Mouse (Mus musculus): Measurements from ENCODE around the gene Elovl5. TPM values are rescaled to one million over a fixed set of nuclear protein-coding genes. Genes with fewer than 3 reads are reported as not detected.

The Elovl5 gene
- polyA plus RNA-seq, 1 experiment: 74.0 TPM

DNA sequence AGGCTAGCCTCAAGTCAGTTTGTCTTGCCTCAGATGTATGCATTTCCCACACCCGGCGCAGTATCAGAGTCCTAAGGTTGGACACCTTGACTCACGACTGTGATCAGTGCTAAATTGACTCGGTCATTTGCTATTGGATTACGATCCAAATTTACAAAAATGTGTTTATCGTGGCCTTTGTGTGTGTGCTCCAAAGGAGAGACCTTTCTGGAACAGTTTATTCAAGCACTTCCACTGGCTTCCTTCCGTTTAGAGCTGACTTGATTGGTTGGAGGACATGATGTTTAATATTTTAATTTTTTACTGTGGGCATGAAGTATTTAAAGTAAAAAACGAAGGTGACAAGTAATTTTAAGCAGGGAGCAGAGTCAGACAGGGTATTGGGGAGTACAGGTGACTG is 38.8 kb downstream of the Elovl5 start:
- Histone ChIP-seq H3K4me3 (ENCODE audit: control insufficient read depth, insufficient read depth, low read length) (no peak overlapping the region), H3K27ac (ENCODE audit: control insufficient read depth, insufficient read depth, low read length) (no peak overlapping the region)
- 83% methylated on average over 8 of the region's 8 CpGs for WGBS

DNA sequence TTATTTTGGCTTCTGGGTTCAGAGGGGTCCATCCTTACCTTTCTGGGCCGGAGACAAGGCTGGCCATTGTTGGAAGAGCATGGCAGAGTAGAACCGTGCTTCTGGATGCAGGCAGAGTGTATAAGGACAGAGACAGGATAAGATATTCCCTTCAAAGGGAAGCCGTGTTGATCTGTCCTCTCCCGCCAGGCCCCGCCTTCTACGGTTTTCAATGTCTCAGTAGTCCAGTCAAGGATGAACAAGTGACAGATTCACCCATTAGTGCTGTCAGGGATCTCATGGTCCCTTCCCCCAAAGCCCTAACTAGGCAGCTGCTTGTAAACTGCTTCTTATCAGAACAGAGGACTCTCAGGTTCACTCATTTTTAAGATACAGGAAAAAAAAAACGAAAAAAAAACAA is 41.2 kb downstream of the Elovl5 start:
- H3K4me1 ChIP-seq (replicated peaks; ENCODE audit: control insufficient read depth, insufficient read depth, low read length): peaks cover 18% of the 10 kb centered on the region
- TF ChIP-seq CTCF (IDR thresholded peaks at IDR 0.05; ENCODE audit: borderline replicate concordance, control insufficient read depth, extremely low read depth, insufficient read depth, low read length, poor library complexity): no peak
- no peak for TF ChIP-seq POLR2A (IDR thresholded peaks at IDR 0.05; ENCODE audit: control insufficient read depth, extremely low read depth, insufficient read depth, low read length, poor library complexity)
- H3K27me3 ChIP-seq (ENCODE audit: control insufficient read depth, insufficient read depth, low read length): no peaks in the 10 kb centered on the region
- no peak overlapping the region for H3K27ac ChIP-seq (ENCODE audit: control insufficient read depth, insufficient read depth, low read length)
- peaks cover 20% of the 10 kb centered on the region for H3K36me3 ChIP-seq (ENCODE audit: control insufficient read depth, insufficient read depth, low read length)
- no peak overlapping the region for H3K4me3 ChIP-seq (ENCODE audit: control insufficient read depth, insufficient read depth, low read length)
- WGBS: 75% methylated on average over 7 of the region's 7 CpGs
- DNase-seq: no peak

More for the DNA sequence above, 38.8 kb downstream of the Elovl5 start:
- H3K36me3 ChIP-seq (ENCODE audit: control insufficient read depth, insufficient read depth, low read length): peaks cover 11% of the 10 kb centered on the region
- H3K27me3 ChIP-seq (ENCODE audit: control insufficient read depth, insufficient read depth, low read length): no peaks in the 10 kb centered on the region
- no peak for DNase-seq
- TF ChIP-seq CTCF (IDR thresholded peaks at IDR 0.05; ENCODE audit: borderline replicate concordance, control insufficient read depth, extremely low read depth, insufficient read depth, low read length, poor library complexity) (no peak), POLR2A (IDR thresholded peaks at IDR 0.05; ENCODE audit: control insufficient read depth, extremely low read depth, insufficient read depth, low read length, poor library complexity) (no peak)
- H3K4me1 ChIP-seq (replicated peaks; ENCODE audit: control insufficient read depth, insufficient read depth, low read length): peaks cover 18% of the 10 kb centered on the region

DNA sequence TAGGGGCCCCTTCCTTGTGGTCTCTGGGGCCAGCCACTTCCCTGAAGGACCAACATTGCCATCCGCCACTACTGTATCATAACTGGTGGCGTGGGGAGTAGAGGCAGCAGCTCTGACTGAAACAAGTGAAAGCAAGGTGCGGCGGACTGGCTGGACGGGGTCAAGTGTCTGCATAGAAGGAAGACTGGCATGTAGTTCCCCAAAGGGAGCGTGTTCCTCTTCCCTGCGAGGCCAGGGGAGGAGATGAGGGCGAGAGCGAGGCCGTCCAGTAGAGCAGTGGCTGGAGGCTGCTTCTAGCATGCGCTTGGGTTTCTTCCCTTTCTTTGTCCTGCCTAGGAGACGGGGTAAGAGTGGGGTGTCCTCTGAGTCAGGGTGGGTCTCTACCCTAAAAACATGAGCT is 42.6 kb downstream of the Elovl5 start:
- Histone ChIP-seq H3K36me3 (ENCODE audit: control insufficient read depth, insufficient read depth, low read length) (peaks cover 20% of the 10 kb centered on the region), H3K27ac (ENCODE audit: control insufficient read depth, insufficient read depth, low read length) (no peak overlapping the region), H3K27me3 (ENCODE audit: control insufficient read depth, insufficient read depth, low read length) (no peaks in the 10 kb centered on the region), H3K4me3 (ENCODE audit: control insufficient read depth, insufficient read depth, low read length) (no peak overlapping the region), H3K4me1 (replicated peaks; ENCODE audit: control insufficient read depth, insufficient read depth, low read length) (peaks cover 8% of the 10 kb centered on the region)
- TF ChIP-seq POLR2A (IDR thresholded peaks at IDR 0.05; ENCODE audit: control insufficient read depth, extremely low read depth, insufficient read depth, low read length, poor library complexity) (no peak), CTCF (IDR thresholded peaks at IDR 0.05; ENCODE audit: borderline replicate concordance, control insufficient read depth, extremely low read depth, insufficient read depth, low read length, poor library complexity) (no peak)
- no peak for DNase-seq
- WGBS: 76% methylated on average over 12 of the region's 12 CpGs

DNA sequence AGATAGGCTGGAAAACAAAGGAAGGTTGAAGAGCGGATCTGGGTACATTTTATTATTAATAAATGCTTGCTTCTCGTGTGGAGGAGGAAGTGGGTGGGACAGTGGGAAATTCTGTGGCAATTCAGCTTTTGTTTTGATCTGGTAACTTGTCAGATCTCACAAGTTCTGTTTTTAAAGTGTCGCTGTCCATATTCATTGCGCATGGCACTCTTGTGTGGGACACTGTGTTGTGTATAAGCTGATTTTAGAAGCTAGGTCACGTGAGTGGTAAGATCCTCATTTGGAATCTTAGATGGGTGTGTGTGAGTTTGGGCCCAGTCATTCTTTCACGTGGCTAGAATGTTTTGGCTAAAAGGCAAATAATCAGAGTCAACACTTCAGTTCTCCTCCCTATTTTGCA is 44.2 kb downstream of the Elovl5 start:
- peaks cover 20% of the 10 kb centered on the region for H3K36me3 ChIP-seq (ENCODE audit: control insufficient read depth, insufficient read depth, low read length)
- 40% methylated on average over 6 of the region's 6 CpGs for WGBS
- H3K4me3 ChIP-seq (ENCODE audit: control insufficient read depth, insufficient read depth, low read length): no peak overlapping the region
- H3K27me3 ChIP-seq (ENCODE audit: control insufficient read depth, insufficient read depth, low read length): no peaks in the 10 kb centered on the region
- DNase-seq: no peak
- TF ChIP-seq POLR2A (IDR thresholded peaks at IDR 0.05; ENCODE audit: control insufficient read depth, extremely low read depth, insufficient read depth, low read length, poor library complexity) (no peak), CTCF (IDR thresholded peaks at IDR 0.05; ENCODE audit: borderline replicate concordance, control insufficient read depth, extremely low read depth, insufficient read depth, low read length, poor library complexity) (no peak)
- peaks cover 11% of the 10 kb centered on the region for H3K4me1 ChIP-seq (replicated peaks; ENCODE audit: control insufficient read depth, insufficient read depth, low read length)
- no peak overlapping the region for H3K27ac ChIP-seq (ENCODE audit: control insufficient read depth, insufficient read depth, low read length)

DNA sequence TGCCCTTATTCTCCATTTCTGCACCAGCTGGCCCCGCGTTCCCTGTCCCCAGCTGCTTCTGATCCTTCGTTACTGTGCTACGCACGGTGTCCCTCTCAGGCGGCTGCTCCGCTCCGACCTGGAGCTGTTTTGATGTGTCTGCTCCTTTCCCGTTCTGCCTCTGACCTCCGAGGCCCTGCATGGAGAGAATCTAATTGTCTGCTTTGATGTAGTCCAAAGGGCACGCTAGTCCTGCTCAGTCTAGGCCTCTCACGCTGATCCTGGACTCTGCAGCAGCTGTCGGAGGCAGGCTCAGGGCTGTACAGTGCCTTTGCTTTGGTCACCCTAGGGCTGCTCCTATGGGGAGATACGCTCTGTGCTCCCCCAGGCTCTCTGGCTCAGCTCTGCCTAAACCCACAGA is 46.9 kb downstream of the Elovl5 start:
- H3K4me1 ChIP-seq (replicated peaks; ENCODE audit: control insufficient read depth, insufficient read depth, low read length): peaks cover 7% of the 10 kb centered on the region
- TF ChIP-seq CTCF (IDR thresholded peaks at IDR 0.05; ENCODE audit: borderline replicate concordance, control insufficient read depth, extremely low read depth, insufficient read depth, low read length, poor library complexity) (no peak), POLR2A (IDR thresholded peaks at IDR 0.05; ENCODE audit: control insufficient read depth, extremely low read depth, insufficient read depth, low read length, poor library complexity) (no peak)
- H3K27ac ChIP-seq (ENCODE audit: control insufficient read depth, insufficient read depth, low read length): no peak overlapping the region

DNA sequence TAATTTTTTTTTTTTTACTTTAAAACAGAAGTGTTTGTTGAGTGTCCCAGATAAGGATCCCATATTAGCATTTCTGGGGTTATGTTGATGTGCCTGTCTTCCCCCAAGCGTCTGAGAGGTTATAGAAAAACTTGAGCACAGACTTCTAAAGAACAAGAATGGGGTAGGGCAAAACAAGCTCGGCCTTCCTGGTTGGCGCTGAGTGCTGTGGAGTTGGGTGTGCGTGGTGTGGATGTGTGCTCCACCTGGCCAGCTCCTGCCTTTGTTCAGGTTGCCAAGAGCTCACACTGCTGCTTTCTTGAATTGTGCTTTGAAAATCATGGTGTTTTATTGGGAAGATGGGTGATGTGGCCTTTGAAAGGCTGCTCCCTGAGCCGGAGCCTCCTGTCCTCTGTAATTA is 48.1 kb downstream of the Elovl5 start:
- H3K27me3 ChIP-seq (ENCODE audit: control insufficient read depth, insufficient read depth, low read length): no peaks in the 10 kb centered on the region
- no peak overlapping the region for H3K4me3 ChIP-seq (ENCODE audit: control insufficient read depth, insufficient read depth, low read length)
- H3K4me1 ChIP-seq (replicated peaks; ENCODE audit: control insufficient read depth, insufficient read depth, low read length): peaks cover 7% of the 10 kb centered on the region
- H3K27ac ChIP-seq (ENCODE audit: control insufficient read depth, insufficient read depth, low read length): no peak overlapping the region
- 67% methylated on average over 5 of the region's 5 CpGs for WGBS
- DNase-seq: no peak
- H3K36me3 ChIP-seq (ENCODE audit: control insufficient read depth, insufficient read depth, low read length): peaks cover 14% of the 10 kb centered on the region
- TF ChIP-seq POLR2A (IDR thresholded peaks at IDR 0.05; ENCODE audit: control insufficient read depth, extremely low read depth, insufficient read depth, low read length, poor library complexity) (no peak), CTCF (IDR thresholded peaks at IDR 0.05; ENCODE audit: borderline replicate concordance, control insufficient read depth, extremely low read depth, insufficient read depth, low read length, poor library complexity) (no peak)

More for the DNA sequence above, 46.9 kb downstream of the Elovl5 start:
- no peak for DNase-seq
- peaks cover 16% of the 10 kb centered on the region for H3K36me3 ChIP-seq (ENCODE audit: control insufficient read depth, insufficient read depth, low read length)
- H3K27me3 ChIP-seq (ENCODE audit: control insufficient read depth, insufficient read depth, low read length): no peaks in the 10 kb centered on the region
- no peak overlapping the region for H3K4me3 ChIP-seq (ENCODE audit: control insufficient read depth, insufficient read depth, low read length)
- WGBS: 97% methylated on average over 14 of the region's 14 CpGs

Measured in thymus, adult 2 months (tissue).